7 mouse cellular contexts compared by ENCODE assay signal in genomic region chr8:11013258-11013657, GRCm38 (mm10). TPM values are rescaled to one million over a fixed set of nuclear protein-coding genes. Genes with fewer than 3 reads are reported as not detected.
DNase-seq lines count a peak whose midpoint lies in the region; ATAC-seq and TF ChIP-seq lines count a peak whose summit lies in the region.

No protein-coding gene starts in this region.

- no peak overlapping the region for H3K4me3 ChIP-seq in liver, embryonic 11.5 days (ENCODE audit: low read depth, low read length)
- no peak overlapping the region for H3K4me3 ChIP-seq in embryonic facial prominence, embryonic 14.5 days (ENCODE audit: low read depth, low read length)
- H3K4me3 ChIP-seq in hindbrain, postnatal 0 days (ENCODE audit: low read length), result no peak overlapping the region

- ATAC-seq in liver, embryonic 11.5 days (replicated peaks; ENCODE audit: low FRiP score), result no peak
- ATAC-seq in embryonic facial prominence, embryonic 14.5 days (ENCODE audit: low read depth), result no peak
- no peak for ATAC-seq in hindbrain, postnatal 0 days

- peak; percentile 89 for TF ChIP-seq CTCF in hindbrain, postnatal 0 days (IDR thresholded peaks at IDR 0.05; ENCODE audit: low read depth)

- WGBS in liver, embryonic 11.5 days, result 5% methylated on average over 6 of the region's 6 CpGs
- WGBS in embryonic facial prominence, embryonic 14.5 days, result 2% methylated on average over 6 of the region's 6 CpGs
- under 1% methylated on average over 6 of the region's 6 CpGs for WGBS in hindbrain, postnatal 0 days

- H3K4me1 ChIP-seq in liver, embryonic 11.5 days (replicated peaks; ENCODE audit: control insufficient read depth, insufficient read depth, low read length), result peaks cover 20% of the 10 kb centered on the region
- peaks cover 5% of the 10 kb centered on the region for H3K4me1 ChIP-seq in embryonic facial prominence, embryonic 14.5 days (ENCODE audit: control insufficient read depth, insufficient read depth, low read length)
- 0 out of 2 replicates have a peak, but pooled peaks cover 5% of the 10 kb centered on the region for H3K4me1 ChIP-seq in hindbrain, postnatal 0 days (ENCODE audit: insufficient read depth, low read length)

- H3K9me3 ChIP-seq in liver, embryonic 11.5 days (ENCODE audit: control insufficient read depth, low read length), result no peaks in the 10 kb centered on the region
- H3K9me3 ChIP-seq in embryonic facial prominence, embryonic 14.5 days (ENCODE audit: control insufficient read depth, low read length), result no peaks in the 10 kb centered on the region
- no peaks in the 10 kb centered on the region for H3K9me3 ChIP-seq in hindbrain, postnatal 0 days (ENCODE audit: low read length)

- no peak overlapping the region for H3K4me2 ChIP-seq in liver, embryonic 11.5 days
- H3K4me2 ChIP-seq in embryonic facial prominence, embryonic 14.5 days (ENCODE audit: low read depth, low read length), result no peak overlapping the region
- H3K4me2 ChIP-seq in hindbrain, postnatal 0 days (ENCODE audit: low read depth, low read length), result no peak overlapping the region

- no peak overlapping the region for H3K27ac ChIP-seq in liver, embryonic 11.5 days (ENCODE audit: low read depth, low read length)
- no peak overlapping the region for H3K27ac ChIP-seq in embryonic facial prominence, embryonic 14.5 days (replicated peaks; ENCODE audit: low read depth, low read length)
- H3K27ac ChIP-seq in hindbrain, postnatal 0 days, result no peak overlapping the region

- no peak overlapping the region for H3K9ac ChIP-seq in liver, embryonic 11.5 days (ENCODE audit: low read depth, low read length)
- H3K9ac ChIP-seq in embryonic facial prominence, embryonic 14.5 days (ENCODE audit: low read depth, low read length), result no peak overlapping the region
- no peak overlapping the region for H3K9ac ChIP-seq in hindbrain, postnatal 0 days (replicated peaks; ENCODE audit: low read length)

- H3K36me3 ChIP-seq in liver, embryonic 11.5 days (ENCODE audit: control insufficient read depth, insufficient read depth, low read length), result no peaks in the 10 kb centered on the region
- no peaks in the 10 kb centered on the region for H3K36me3 ChIP-seq in embryonic facial prominence, embryonic 14.5 days (ENCODE audit: control insufficient read depth, insufficient read depth, low read length)
- H3K36me3 ChIP-seq in hindbrain, postnatal 0 days (ENCODE audit: insufficient read depth, low read length), result no peaks in the 10 kb centered on the region

- no peaks in the 10 kb centered on the region; the same call in 1 of the 2 replicates for H3K27me3 ChIP-seq in liver, embryonic 11.5 days (replicated peaks; ENCODE audit: control insufficient read depth, insufficient read depth, low read length)
- no peaks in the 10 kb centered on the region for H3K27me3 ChIP-seq in embryonic facial prominence, embryonic 14.5 days (replicated peaks; ENCODE audit: control insufficient read depth, insufficient read depth, low read length)
- H3K27me3 ChIP-seq in hindbrain, postnatal 0 days (ENCODE audit: insufficient read depth, low read length), result no peaks in the 10 kb centered on the region

- peak; percentile 58 for DNase-seq in liver
- DNase-seq in liver, embryonic 11.5 days (ENCODE audit: low spot score), result no peak
- peak; percentile 75 for DNase-seq in adrenal gland, adult 2 months
- DNase-seq in embryonic facial prominence, embryonic 14.5 days (ENCODE audit: low spot score), result peak; percentile 72
- DNase-seq in hindbrain, postnatal 0 days (ENCODE audit: low spot score), result peak; percentile 85
- peak; percentile 86 for DNase-seq in lung, postnatal 36 days
- DNase-seq in spleen, postnatal 4 days (ENCODE audit: low spot score in 2 of 2), result peak; percentile 52 to 76

RNA-seq across cellular contexts. Expression of gene Irs2, which starts 5.0 kb away (rescaled TPM):
- 8.3 and 8.9 TPM in 2 replicates for polyA plus RNA-seq in liver, embryonic 11.5 days (2014; fragmentation: Nextera tagmentation; extraction: Ambion mirVana)
- 10 to 100 TPM; 29.8 to 37.6 TPM for total RNA-seq in adrenal gland, adult 2 months (2021)
- 17.7 and 19.6 TPM in 2 replicates for polyA plus RNA-seq in adrenal gland, adult 2 months (2012; rRNA removed)
- 5.4 and 5.9 TPM in 2 replicates for polyA plus RNA-seq in embryonic facial prominence, embryonic 14.5 days (2014; fragmentation: Nextera tagmentation; extraction: Ambion mirVana)
- 42.4 and 53.2 TPM in 2 replicates for total RNA-seq in hindbrain, postnatal 0 days (2014; rRNA removed)
- 6.3 and 7.3 TPM in 2 replicates for polyA plus RNA-seq in hindbrain, postnatal 0 days (2015; fragmentation: Nextera tagmentation; extraction: Ambion mirVana)
